Mouse (Mus musculus): Measurements from ENCODE around the gene S1pr2.

- TF ChIP-seq CTCF (IDR thresholded peaks at IDR 0.05; ENCODE audit: low read depth) (no peak), EP300 (IDR thresholded peaks at IDR 0.05; ENCODE audit: low read depth) (no peak)
Measured at GRCm38 (mm10) chr9:21002270-21002626, 25.7 kb upstream of the S1pr2 start.

All from liver, embryonic 14.5 days (tissue).